Mouse (Mus musculus): ENCODE results near the gene Ly6g5c. TPM values are rescaled to one million over a fixed set of nuclear protein-coding genes. Genes with fewer than 3 reads are reported as not detected.
A peak's percentile ranks its signal among the peaks of the same experiment; 100 is the strongest.

Ly6g5c gene
- polyA plus RNA-seq, 1 experiment from 2014 or later, result not detected

DNA sequence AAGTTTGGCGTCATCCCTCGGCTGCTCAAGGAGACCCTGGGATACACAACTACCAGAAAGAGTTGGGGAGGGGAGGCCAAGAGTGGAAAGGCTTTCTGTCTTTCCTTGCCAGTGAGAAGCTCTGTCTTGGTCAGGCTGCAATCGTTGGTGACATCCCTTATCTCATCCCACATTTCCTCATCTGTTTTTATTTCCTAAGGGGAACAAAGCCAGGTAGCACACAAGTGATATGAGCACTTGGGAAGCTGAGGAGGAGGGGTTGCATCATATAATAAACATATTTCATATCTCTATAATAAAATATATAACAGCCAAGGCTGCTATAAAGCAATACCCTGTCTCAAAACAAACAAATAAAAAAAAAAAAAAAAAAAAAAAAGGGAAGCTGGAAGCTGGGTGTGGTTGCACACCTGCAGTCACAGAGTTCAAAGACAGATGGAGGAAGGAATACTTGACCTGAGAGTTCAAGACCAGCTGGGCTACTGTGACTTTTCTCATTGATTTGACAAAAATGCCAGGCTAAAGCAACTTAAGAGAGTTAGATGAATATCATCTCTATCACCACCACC, 24.1 kb upstream of the Ly6g5c start:
- H3K9me3 ChIP-seq, result no peaks in the 10 kb centered on the region
- H3K36me3 ChIP-seq, result no peaks in the 10 kb centered on the region
- no peaks in the 10 kb centered on the region for H3K4me1 ChIP-seq
- no peak for ATAC-seq (ENCODE audit: borderline replicate concordance, extremely low read depth, low FRiP score, low TSS enrichment)
- no peak overlapping the region for H3K4me2 ChIP-seq
- no peak overlapping the region for H3K4me3 ChIP-seq
- H3K27me3 ChIP-seq, result no peaks in the 10 kb centered on the region
- H3K9ac ChIP-seq, result no peak overlapping the region
- 54% methylated on average over 3 of the region's 3 CpGs for WGBS
- H3K27ac ChIP-seq, result no peak overlapping the region

- WGBS, result 62% methylated on average over 7 of the region's 7 CpGs
- Histone ChIP-seq H3K27ac (no peak within 1 kb of the TSS), H3K4me1 (peaks cover 5% of the 10 kb centered on the region), H3K36me3 (no peaks in the 10 kb centered on the region), H3K9ac (no peak within 1 kb of the TSS), H3K4me2 (no peak within 1 kb of the TSS), H3K27me3 (no peaks in the 10 kb centered on the region), H3K4me3 (no peak within 1 kb of the TSS), H3K9me3 (no peaks in the 10 kb centered on the region)
- no peak for ATAC-seq (ENCODE audit: borderline replicate concordance, extremely low read depth, low FRiP score, low TSS enrichment)
These were observed 22.7 kb upstream of the Ly6g5c start, which contains the start of gene Ly6g6f for GRCm38 (mm10) chr17:35085208-35085865. Gene Ly6g6f (minus strand): TSS chr17:35085610.

DNA sequence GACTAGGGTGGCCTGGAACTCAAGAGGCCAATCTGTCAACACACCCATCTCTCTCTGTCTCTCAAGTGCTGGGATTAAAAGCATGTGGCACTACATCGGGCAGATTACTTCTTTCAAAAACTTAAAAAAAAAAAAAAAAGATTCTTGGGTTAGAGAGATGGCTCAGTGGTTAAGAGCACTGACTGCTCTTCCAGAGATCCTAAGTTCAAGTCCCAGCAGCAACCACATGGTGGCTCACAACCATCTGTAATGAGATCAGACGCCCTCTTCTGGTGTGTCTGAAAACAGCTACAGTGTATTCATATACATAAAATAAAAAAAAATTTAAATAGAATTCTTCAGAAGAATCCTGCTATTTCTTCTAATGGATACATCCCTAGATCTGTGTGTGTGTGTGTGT, 19.9 kb upstream of the Ly6g5c start:
- WGBS, result 30% methylated on average over 2 of the region's 2 CpGs
- no peak for ATAC-seq (ENCODE audit: borderline replicate concordance, extremely low read depth, low FRiP score, low TSS enrichment)
- H3K4me2 ChIP-seq, result no peak overlapping the region
- no peak overlapping the region for H3K4me3 ChIP-seq
- no peak overlapping the region for H3K9ac ChIP-seq
- no peaks in the 10 kb centered on the region for H3K27me3 ChIP-seq
- no peak overlapping the region for H3K27ac ChIP-seq
- peaks cover 17% of the 10 kb centered on the region for H3K36me3 ChIP-seq
- no peaks in the 10 kb centered on the region for H3K9me3 ChIP-seq
- H3K4me1 ChIP-seq, result peaks cover 12% of the 10 kb centered on the region

- peak within 1 kb of the TSS; percentile 79 for H3K9ac ChIP-seq
- H3K27ac ChIP-seq, result peak within 1 kb of the TSS; percentile 98
- H3K36me3 ChIP-seq, result peaks cover 22% of the 10 kb centered on the region
- H3K9me3 ChIP-seq, result no peaks in the 10 kb centered on the region
- H3K4me2 ChIP-seq, result peak within 1 kb of the TSS; percentile 66
- no peaks in the 10 kb centered on the region for H3K27me3 ChIP-seq
- peaks cover 12% of the 10 kb centered on the region for H3K4me1 ChIP-seq
- ATAC-seq (ENCODE audit: borderline replicate concordance, extremely low read depth, low FRiP score, low TSS enrichment), result peak; percentile 99
- H3K4me3 ChIP-seq, result peak within 1 kb of the TSS; percentile 65
- WGBS, result 3% methylated on average over 57 of the region's 67 CpGs
These were observed 19.0 kb upstream of the Ly6g5c start, which contains the start of gene Abhd16a for GRCm38 (mm10) chr17:35088825-35089644. Gene Abhd16a (plus strand): TSS chr17:35089263.

- peak overlapping the region; percentile 79 for H3K9ac ChIP-seq
- H3K4me3 ChIP-seq, result peak overlapping the region; percentile 65
- ATAC-seq (ENCODE audit: borderline replicate concordance, extremely low read depth, low FRiP score, low TSS enrichment), result no peak
- H3K27me3 ChIP-seq, result no peaks in the 10 kb centered on the region
- H3K4me1 ChIP-seq, result peaks cover 12% of the 10 kb centered on the region
- peaks cover 32% of the 10 kb centered on the region for H3K36me3 ChIP-seq
- H3K27ac ChIP-seq, result peak overlapping the region; percentile 98
- peak overlapping the region; percentile 66 for H3K4me2 ChIP-seq
- WGBS, result 61% methylated on average over 8 of the region's 8 CpGs
- H3K9me3 ChIP-seq, result no peaks in the 10 kb centered on the region
These were observed 17.7 kb upstream of the Ly6g5c start for GRCm38 (mm10) chr17:35090166-35090932.

DNA sequence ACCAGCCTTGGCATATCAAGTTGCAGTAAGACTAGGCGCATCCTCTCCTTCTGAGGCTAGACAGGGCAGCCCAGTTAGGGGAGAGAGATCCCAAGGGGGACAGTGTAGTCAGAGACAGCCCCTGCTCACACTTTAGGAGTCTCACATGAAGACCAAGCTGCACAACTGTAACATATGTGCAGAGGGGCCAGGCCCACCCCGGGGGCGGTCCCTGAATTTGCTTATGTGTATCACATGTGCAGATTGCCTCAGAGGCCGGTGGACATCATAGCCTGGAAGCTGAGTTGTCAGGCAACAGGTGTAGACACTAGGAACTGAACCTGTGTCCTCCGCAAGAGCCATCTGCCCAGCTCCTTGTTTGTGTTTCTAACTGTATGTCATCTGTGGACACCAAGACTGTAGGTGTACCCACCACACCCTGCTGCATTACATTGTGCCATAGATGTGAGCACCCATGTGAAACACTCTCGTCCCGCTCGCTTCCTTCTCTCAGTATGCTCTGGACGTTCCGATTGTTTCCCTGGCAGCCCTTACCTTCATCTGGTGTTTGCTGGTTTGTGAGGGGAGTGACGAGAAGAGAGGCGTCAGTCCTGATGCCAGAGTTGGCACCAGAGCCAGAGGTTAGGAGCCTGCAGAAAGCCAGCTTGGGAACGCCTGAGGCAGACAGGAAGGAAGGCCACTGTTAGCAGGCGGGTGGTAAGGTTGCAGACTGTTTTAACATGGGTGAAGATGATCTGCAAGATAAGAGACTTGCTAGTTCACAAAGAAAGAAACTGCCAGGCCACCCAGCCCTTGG, 15.5 kb upstream of the Ly6g5c start:
- H3K9me3 ChIP-seq, result no peaks in the 10 kb centered on the region
- no peak for ATAC-seq (ENCODE audit: borderline replicate concordance, extremely low read depth, low FRiP score, low TSS enrichment)
- H3K27me3 ChIP-seq, result no peaks in the 10 kb centered on the region

DNA sequence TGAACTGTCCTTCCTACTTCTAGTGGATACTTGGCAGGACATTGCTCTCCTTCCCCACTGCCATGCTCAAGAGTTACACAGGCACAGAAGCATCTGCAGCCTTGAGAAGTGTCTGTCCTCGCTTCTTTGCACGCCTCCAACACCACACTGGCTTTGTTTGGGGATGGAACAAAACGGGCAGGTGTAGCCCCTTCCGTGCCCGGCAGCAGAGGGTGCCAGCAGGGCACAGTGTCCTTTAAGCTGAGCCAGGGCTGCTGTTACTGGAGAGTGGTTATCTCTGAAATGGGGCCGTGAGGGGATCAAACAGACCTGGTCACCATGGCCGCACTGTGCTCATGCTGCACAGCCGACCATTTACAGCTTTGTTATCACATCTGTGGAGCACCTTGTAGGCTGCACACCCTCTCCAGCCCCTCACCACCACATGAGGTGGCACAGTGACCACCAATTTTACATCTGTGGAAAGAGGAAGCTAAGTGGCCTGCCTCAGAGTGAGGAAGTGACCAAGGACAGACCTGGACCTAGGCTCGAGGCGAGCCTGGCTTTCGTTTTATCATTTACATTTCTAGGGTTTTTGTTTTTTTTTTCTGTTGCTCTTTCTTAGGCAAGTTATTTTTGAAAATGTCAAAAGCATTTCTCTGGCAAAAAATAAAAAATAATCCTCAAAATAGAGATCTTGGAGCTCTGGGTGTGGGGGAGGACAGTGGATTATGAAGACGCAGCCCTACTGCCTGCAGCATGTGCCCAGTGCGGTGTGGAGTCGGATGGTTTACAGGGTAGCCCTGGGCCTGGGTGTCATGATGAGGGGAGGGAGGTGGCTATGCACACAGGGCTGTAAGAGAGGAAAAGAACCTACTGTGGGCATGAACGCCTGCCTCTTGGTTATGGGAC, 13.4 kb upstream of the Ly6g5c start:
- WGBS, result 84% methylated on average over 15 of the region's 15 CpGs
- Histone ChIP-seq H3K9ac (no peak overlapping the region), H3K4me1 (peaks cover 12% of the 10 kb centered on the region), H3K27ac (no peak overlapping the region), H3K36me3 (peaks cover 67% of the 10 kb centered on the region), H3K4me2 (no peak overlapping the region), H3K4me3 (no peak overlapping the region), H3K27me3 (no peaks in the 10 kb centered on the region), H3K9me3 (no peaks in the 10 kb centered on the region)
- ATAC-seq (ENCODE audit: borderline replicate concordance, extremely low read depth, low FRiP score, low TSS enrichment), result no peak

More for the DNA sequence above, 15.5 kb upstream of the Ly6g5c start:
- H3K36me3 ChIP-seq, result peaks cover 53% of the 10 kb centered on the region
- no peak overlapping the region for H3K27ac ChIP-seq
- no peak overlapping the region for H3K9ac ChIP-seq
- H3K4me3 ChIP-seq, result no peak overlapping the region
- peaks cover 12% of the 10 kb centered on the region for H3K4me1 ChIP-seq
- H3K4me2 ChIP-seq, result no peak overlapping the region
- WGBS, result 86% methylated on average over 14 of the region's 14 CpGs

DNA sequence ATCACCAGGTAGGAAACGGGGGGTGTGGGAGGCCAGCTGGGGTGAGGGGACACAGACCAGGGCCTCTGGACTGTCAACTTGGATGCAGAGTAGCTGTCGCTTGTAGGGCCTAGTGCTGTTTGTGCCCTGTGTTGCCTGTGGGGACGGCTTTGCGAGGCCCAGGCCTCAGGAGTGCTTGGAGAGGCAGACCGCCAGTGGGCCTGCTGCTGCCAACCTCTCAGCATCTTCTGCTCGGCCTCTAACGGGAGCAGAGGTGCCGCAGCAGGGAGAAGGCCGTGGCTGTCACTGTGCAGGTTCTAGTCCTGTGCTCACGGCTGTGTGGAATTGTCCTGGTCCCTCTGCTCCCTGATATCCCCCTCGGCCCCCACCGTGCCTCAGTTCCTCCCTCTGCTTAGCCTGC, 11.5 kb upstream of the Ly6g5c start:
- no peak for ATAC-seq (ENCODE audit: borderline replicate concordance, extremely low read depth, low FRiP score, low TSS enrichment)
- Histone ChIP-seq H3K9me3 (no peaks in the 10 kb centered on the region), H3K4me2 (no peak overlapping the region), H3K4me3 (no peak overlapping the region), H3K9ac (no peak overlapping the region), H3K36me3 (peaks cover 76% of the 10 kb centered on the region), H3K27me3 (no peaks in the 10 kb centered on the region), H3K27ac (no peak overlapping the region), H3K4me1 (no peaks in the 10 kb centered on the region)
- WGBS, result 83% methylated on average over 12 of the region's 12 CpGs

- Histone ChIP-seq H3K9ac (no peak overlapping the region), H3K9me3 (no peaks in the 10 kb centered on the region), H3K4me1 (no peaks in the 10 kb centered on the region), H3K27ac (no peak overlapping the region), H3K36me3 (peaks cover 77% of the 10 kb centered on the region), H3K4me3 (no peak overlapping the region), H3K4me2 (no peak overlapping the region), H3K27me3 (no peaks in the 10 kb centered on the region)
- ATAC-seq (ENCODE audit: borderline replicate concordance, extremely low read depth, low FRiP score, low TSS enrichment), result no peak
- WGBS, result 88% methylated on average over 12 of the region's 12 CpGs
These were observed 10.9 kb upstream of the Ly6g5c start for GRCm38 (mm10) chr17:35097164-35097655.

DNA sequence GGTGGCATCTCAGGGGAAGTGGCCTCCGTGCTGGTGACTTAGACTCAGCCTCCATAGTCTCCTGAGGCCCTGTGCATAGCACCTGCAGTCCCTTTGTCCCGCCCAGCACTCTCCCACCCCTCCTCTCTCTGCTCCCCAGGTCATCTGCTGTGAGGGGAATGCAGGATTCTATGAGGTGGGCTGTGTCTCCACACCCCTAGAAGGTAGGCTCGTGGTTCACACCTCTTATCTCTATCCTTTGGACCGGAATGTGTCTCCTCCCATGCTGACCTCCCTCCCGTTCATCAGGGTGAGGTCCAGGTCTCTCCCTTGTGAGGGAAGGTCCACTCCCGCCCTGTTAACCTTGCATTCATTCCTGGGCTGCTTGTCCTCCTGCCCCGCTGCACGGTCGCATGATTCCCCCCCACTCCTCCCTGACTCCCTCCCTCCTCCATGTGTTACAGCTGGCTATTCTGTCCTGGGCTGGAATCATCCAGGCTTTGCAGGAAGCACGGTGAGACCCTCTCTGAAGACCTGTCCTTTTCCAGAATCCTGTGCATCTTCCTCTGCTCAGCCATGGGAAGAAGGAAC, 7.8 kb upstream of the Ly6g5c start:
- Histone ChIP-seq H3K27me3 (no peaks in the 10 kb centered on the region), H3K9me3 (no peaks in the 10 kb centered on the region), H3K4me3 (no peak overlapping the region), H3K4me2 (no peak overlapping the region), H3K4me1 (no peaks in the 10 kb centered on the region), H3K27ac (no peak overlapping the region), H3K36me3 (peaks cover 69% of the 10 kb centered on the region), H3K9ac (no peak overlapping the region)
- no peak for ATAC-seq (ENCODE audit: borderline replicate concordance, extremely low read depth, low FRiP score, low TSS enrichment)
- WGBS, result 58% methylated on average over 10 of the region's 10 CpGs
